In genomic region chr1:171328244-171328643, GRCm38 (mm10) we compare ENCODE assay signal across 8 mouse cellular contexts. TPM values are rescaled to one million over a fixed set of nuclear protein-coding genes. Genes with fewer than 3 reads are reported as not detected.
DNase-seq lines count a peak whose midpoint lies in the region; ATAC-seq and TF ChIP-seq lines count a peak whose summit lies in the region.

No protein-coding gene starts in this region.

- DNase-seq in heart, adult 2 months, result no peak
- no peak for DNase-seq in heart, postnatal 4 days
- no peak for DNase-seq in left cerebral cortex, adult 9 months (ENCODE audit: low spot score in 2 of 2)

- 8% methylated on average over 9 of the region's 9 CpGs for WGBS in heart, adult 2 months
- WGBS in limb, embryonic 12.5 days, result 37% methylated on average over 9 of the region's 9 CpGs
- 30% methylated on average over 9 of the region's 9 CpGs for WGBS in neural tube, embryonic 15.5 days

- no peaks in the 10 kb centered on the region for H3K9me3 ChIP-seq in E14TG2a.4 (ENCODE audit: low read length)
- no peaks in the 10 kb centered on the region for H3K9me3 ChIP-seq in erythroblast, embryonic 14.5 days (ENCODE audit: control insufficient read depth, low read length)
- H3K9me3 ChIP-seq in limb, embryonic 12.5 days, result no peaks in the 10 kb centered on the region
- no peaks in the 10 kb centered on the region for H3K9me3 ChIP-seq in neural tube, embryonic 15.5 days (replicated peaks)

- no peaks in the 10 kb centered on the region for H3K27me3 ChIP-seq in heart, adult 2 months (ENCODE audit: control insufficient read depth, insufficient read depth, low read length)
- H3K27me3 ChIP-seq in E14TG2a.4 (ENCODE audit: insufficient read depth, low read length), result no peaks in the 10 kb centered on the region
- no peaks in the 10 kb centered on the region for H3K27me3 ChIP-seq in erythroblast, embryonic 14.5 days (ENCODE audit: control insufficient read depth)
- no peaks in the 10 kb centered on the region for H3K27me3 ChIP-seq in limb, embryonic 12.5 days
- no peaks in the 10 kb centered on the region for H3K27me3 ChIP-seq in neural tube, embryonic 15.5 days (replicated peaks)

- H3K9ac ChIP-seq in heart, adult 2 months (ENCODE audit: low read depth, low read length), result peak overlapping the region; percentile 100
- H3K9ac ChIP-seq in limb, embryonic 12.5 days (replicated peaks), result peak overlapping the region; percentile 93
- peak overlapping the region; percentile 83 for H3K9ac ChIP-seq in neural tube, embryonic 15.5 days (replicated peaks)

- H3K4me1 ChIP-seq in heart, adult 2 months (ENCODE audit: control insufficient read depth, insufficient read depth, low read length), result peaks cover 10% of the 10 kb centered on the region
- peaks cover 73% of the 10 kb centered on the region for H3K4me1 ChIP-seq in E14TG2a.4 (replicated peaks; ENCODE audit: low read depth, low read length)
- peaks cover 48% of the 10 kb centered on the region for H3K4me1 ChIP-seq in erythroblast, embryonic 14.5 days (ENCODE audit: control insufficient read depth)
- H3K4me1 ChIP-seq in limb, embryonic 12.5 days (replicated peaks), result peaks cover 25% of the 10 kb centered on the region
- H3K4me1 ChIP-seq in neural tube, embryonic 15.5 days, result peaks cover 61% of the 10 kb centered on the region

- no peak for ATAC-seq in limb, embryonic 12.5 days (ENCODE audit: insufficient number of reproducible peaks, insufficient read depth, low FRiP score, low TSS enrichment, low read depth)
- ATAC-seq in neural tube, embryonic 15.5 days (ENCODE audit: low FRiP score), result 0 out of 2 replicates have a peak, but pooled peaks have one; percentile 0
- no peak for ATAC-seq in megakaryocyte-erythroid progenitor cell, adult 5-6 weeks (replicated peaks; ENCODE audit: low FRiP score, low TSS enrichment, poor library complexity, severe bottlenecking)

- intact Hi-C loops in heart, adult 2 months (cut with DNase I), result loop anchor here (2.0 to 5.0 kb wide), 3 partner anchors 33 to 216 kb away; partner anchors contain the start of genes Cfap126, Tomm40l and Ufc1

- TF ChIP-seq CTCF in heart, adult 2 months (IDR thresholded peaks at IDR 0.05), result no peak
- TF ChIP-seq CTCF in E14TG2a.4 (conservative IDR thresholded peaks at IDR 0.05; ENCODE audit: low read length), result no peak

- H3K36me3 ChIP-seq in heart, adult 2 months (ENCODE audit: control insufficient read depth, insufficient read depth, low read length), result peaks cover 12% of the 10 kb centered on the region
- H3K36me3 ChIP-seq in E14TG2a.4 (ENCODE audit: insufficient read depth, low read length), result peaks cover 34% of the 10 kb centered on the region
- peaks cover 34% of the 10 kb centered on the region for H3K36me3 ChIP-seq in erythroblast, embryonic 14.5 days (ENCODE audit: control insufficient read depth)
- H3K36me3 ChIP-seq in limb, embryonic 12.5 days, result peaks cover 9% of the 10 kb centered on the region; the same call in 1 of the 2 replicates
- H3K36me3 ChIP-seq in neural tube, embryonic 15.5 days, result peaks cover 5% of the 10 kb centered on the region

- H3K27ac ChIP-seq in heart, adult 2 months, result peak overlapping the region; percentile 99
- peak overlapping the region; percentile 99 for H3K27ac ChIP-seq in limb, embryonic 12.5 days
- H3K27ac ChIP-seq in neural tube, embryonic 15.5 days (replicated peaks), result peak overlapping the region; percentile 99

- TF ChIP-seq POLR2A in heart, adult 2 months (IDR thresholded peaks at IDR 0.05; ENCODE audit: insufficient read depth, low read depth, low read length), result no peak

- H3K4me3 ChIP-seq in heart, adult 2 months, result peak overlapping the region; percentile 72
- H3K4me3 ChIP-seq in E14TG2a.4 (replicated peaks; ENCODE audit: low read length), result peak overlapping the region; percentile 87
- H3K4me3 ChIP-seq in erythroblast, embryonic 14.5 days (replicated peaks), result peak overlapping the region; percentile 99
- peak overlapping the region; percentile 77 for H3K4me3 ChIP-seq in limb, embryonic 12.5 days (replicated peaks)
- H3K4me3 ChIP-seq in neural tube, embryonic 15.5 days (replicated peaks), result peak overlapping the region; percentile 84

- H3K4me2 ChIP-seq in limb, embryonic 12.5 days, result peak overlapping the region; percentile 86
- H3K4me2 ChIP-seq in neural tube, embryonic 15.5 days, result peak overlapping the region; percentile 84

- peaks cover 13% of the 10 kb centered on the region for H3K79me2 ChIP-seq in heart, adult 2 months (replicated peaks; ENCODE audit: control insufficient read depth, insufficient read depth, low read length)

- no peak for TF ChIP-seq EP300 in heart, adult 2 months (IDR thresholded peaks at IDR 0.05; ENCODE audit: insufficient read depth, low read depth, low read length)

RNA-seq across cellular contexts. Expression of gene Dedd, which starts 0.7 kb away (rescaled TPM):
- 10 to 100 TPM; 20.8 to 22.9 TPM for total RNA-seq in heart, adult 2 months (2021)
- 28.8 and 33.0 TPM in 2 replicates for polyA plus RNA-seq in heart, adult 2 months (2012; rRNA removed)
- total RNA-seq in heart, postnatal 4 days (2021), result 10 to 100 TPM; 28.5 to 29.8 TPM
- polyA plus RNA-seq in erythroblast, embryonic 14.5 days (2012), result 1.6 and 1.7 TPM in 2 replicates
- polyA plus RNA-seq in limb, embryonic 12.5 days (2016; fragmentation: Nextera tagmentation; extraction: Ambion mirVana), result 59.2 and 62.9 TPM in 2 replicates
- 44.1 and 49.9 TPM in 2 replicates for polyA plus RNA-seq in neural tube, embryonic 15.5 days (2015; fragmentation: Nextera tagmentation; extraction: Ambion mirVana)
- 22.4 and 38.5 TPM in 2 replicates for total RNA-seq in megakaryocyte-erythroid progenitor cell, adult 5-6 weeks (2014; fragmentation: Nextera tagmentation)
- 13.5 and 23.7 TPM in 2 replicates for total RNA-seq in megakaryocyte-erythroid progenitor cell, adult 5-6 weeks (2017)

RNA-seq across cellular contexts. Expression of gene Nit1, which starts 17.2 kb away (rescaled TPM):
- 10 to 100 TPM; 25.9 to 32.7 TPM for total RNA-seq in heart, adult 2 months (2021)
- polyA plus RNA-seq in heart, adult 2 months (2012; rRNA removed), result 40.1 and 41.3 TPM in 2 replicates
- 10 to 100 TPM; 17.9 to 20.3 TPM for total RNA-seq in heart, postnatal 4 days (2021)
- 0.98 TPM in 2 replicates for polyA plus RNA-seq in erythroblast, embryonic 14.5 days (2012)
- 43.8 and 43.9 TPM in 2 replicates for polyA plus RNA-seq in limb, embryonic 12.5 days (2016; fragmentation: Nextera tagmentation; extraction: Ambion mirVana)
- polyA plus RNA-seq in neural tube, embryonic 15.5 days (2015; fragmentation: Nextera tagmentation; extraction: Ambion mirVana), result 53.0 and 53.1 TPM in 2 replicates
- total RNA-seq in megakaryocyte-erythroid progenitor cell, adult 5-6 weeks (2014; fragmentation: Nextera tagmentation), result 10.4 and 22.0 TPM in 2 replicates
- total RNA-seq in megakaryocyte-erythroid progenitor cell, adult 5-6 weeks (2017), result 39.2 and 42.4 TPM in 2 replicates

RNA-seq across cellular contexts. Expression of gene Pfdn2, which starts 17.2 kb away (rescaled TPM):
- total RNA-seq in heart, adult 2 months (2021), result 10 to 100 TPM; 68.3 to 97.4 TPM
- 25.4 and 29.8 TPM in 2 replicates for polyA plus RNA-seq in heart, adult 2 months (2012; rRNA removed)
- total RNA-seq in heart, postnatal 4 days (2021), result 10 to 100 TPM; 76.2 to 80.2 TPM
- 1.4 and 2.0 TPM in 2 replicates for polyA plus RNA-seq in erythroblast, embryonic 14.5 days (2012)
- 123 and 128 TPM in 2 replicates for polyA plus RNA-seq in limb, embryonic 12.5 days (2016; fragmentation: Nextera tagmentation; extraction: Ambion mirVana)
- polyA plus RNA-seq in neural tube, embryonic 15.5 days (2015; fragmentation: Nextera tagmentation; extraction: Ambion mirVana), result 146 and 162 TPM in 2 replicates
- 45.1 and 97.3 TPM in 2 replicates for total RNA-seq in megakaryocyte-erythroid progenitor cell, adult 5-6 weeks (2014; fragmentation: Nextera tagmentation)
- 66.2 and 101 TPM in 2 replicates for total RNA-seq in megakaryocyte-erythroid progenitor cell, adult 5-6 weeks (2017)

RNA-seq across cellular contexts. Expression of gene Klhdc9, which starts 32.4 kb away (rescaled TPM):
- under 1 TPM in 1 of 2 experiments, not detected in 1; 0.16 TPM for total RNA-seq in heart, adult 2 months (2021)
- 0.20 and 0.25 TPM in 2 replicates for polyA plus RNA-seq in heart, adult 2 months (2012; rRNA removed)
- under 1 TPM; 0.50 TPM for total RNA-seq in heart, postnatal 4 days (2021)
- polyA plus RNA-seq in erythroblast, embryonic 14.5 days (2012), result 0.14 TPM in 1 of 2 replicates, not detected in the other
- polyA plus RNA-seq in limb, embryonic 12.5 days (2016; fragmentation: Nextera tagmentation; extraction: Ambion mirVana), result 2.0 and 2.2 TPM in 2 replicates
- 4.0 and 4.1 TPM in 2 replicates for polyA plus RNA-seq in neural tube, embryonic 15.5 days (2015; fragmentation: Nextera tagmentation; extraction: Ambion mirVana)
- 0.20 TPM in 1 of 2 replicates, not detected in the other for total RNA-seq in megakaryocyte-erythroid progenitor cell, adult 5-6 weeks (2014; fragmentation: Nextera tagmentation)
- total RNA-seq in megakaryocyte-erythroid progenitor cell, adult 5-6 weeks (2017), result 0.80 TPM in 1 of 2 replicates, not detected in the other

RNA-seq across cellular contexts. Expression of gene Ufc1, which starts 33.4 kb away (rescaled TPM):
- total RNA-seq in heart, adult 2 months (2021), result 10 to 100 TPM; 80.5 to 93.5 TPM
- 29.7 and 37.7 TPM in 2 replicates for polyA plus RNA-seq in heart, adult 2 months (2012; rRNA removed)
- 100 to 1,000 TPM; 102 to 108 TPM for total RNA-seq in heart, postnatal 4 days (2021)
- polyA plus RNA-seq in erythroblast, embryonic 14.5 days (2012), result 3.9 and 4.8 TPM in 2 replicates
- polyA plus RNA-seq in limb, embryonic 12.5 days (2016; fragmentation: Nextera tagmentation; extraction: Ambion mirVana), result 108 and 111 TPM in 2 replicates
- polyA plus RNA-seq in neural tube, embryonic 15.5 days (2015; fragmentation: Nextera tagmentation; extraction: Ambion mirVana), result 115 and 119 TPM in 2 replicates
- 74.8 and 83.3 TPM in 2 replicates for total RNA-seq in megakaryocyte-erythroid progenitor cell, adult 5-6 weeks (2014; fragmentation: Nextera tagmentation)
- total RNA-seq in megakaryocyte-erythroid progenitor cell, adult 5-6 weeks (2017), result 65.6 and 72.6 TPM in 2 replicates

Comparison
In these comparisons a context has a peak if more than half of its experiments do, and no peak if none do; other contexts are left out.
1. RNA of gene Dedd, which starts 0.7 kb away (polyA plus RNA-seq): 59.2 to 62.9 TPM in limb, embryonic 12.5 days, 44.1 to 49.9 TPM in neural tube, embryonic 15.5 days and 28.8 to 33.0 TPM in heart, adult 2 months; 1.6 to 1.7 TPM in erythroblast, embryonic 14.5 days; every median in the first group is over 10 times any median in the second.
2. RNA of gene Nit1, which starts 17.2 kb away (polyA plus RNA-seq): 53.0 to 53.1 TPM in neural tube, embryonic 15.5 days, 43.8 to 43.9 TPM in limb, embryonic 12.5 days and 40.1 to 41.3 TPM in heart, adult 2 months; 0.98 TPM in erythroblast, embryonic 14.5 days; every median in the first group is over 10 times any median in the second.
3. Peak in every context shown above with its lines, with median percentiles within 50 percentile points of each other: H3K27ac ChIP-seq, H3K4me3 ChIP-seq and H3K9ac ChIP-seq.